Mouse (Mus musculus): ENCODE measurements around the gene Cdc42bpb. TPM values are rescaled to one million over a fixed set of nuclear protein-coding genes. Genes with fewer than 3 reads are reported as not detected.

The Cdc42bpb gene
- polyA plus RNA-seq, 1 experiment from 2014 or later, result 29.3 TPM

DNA sequence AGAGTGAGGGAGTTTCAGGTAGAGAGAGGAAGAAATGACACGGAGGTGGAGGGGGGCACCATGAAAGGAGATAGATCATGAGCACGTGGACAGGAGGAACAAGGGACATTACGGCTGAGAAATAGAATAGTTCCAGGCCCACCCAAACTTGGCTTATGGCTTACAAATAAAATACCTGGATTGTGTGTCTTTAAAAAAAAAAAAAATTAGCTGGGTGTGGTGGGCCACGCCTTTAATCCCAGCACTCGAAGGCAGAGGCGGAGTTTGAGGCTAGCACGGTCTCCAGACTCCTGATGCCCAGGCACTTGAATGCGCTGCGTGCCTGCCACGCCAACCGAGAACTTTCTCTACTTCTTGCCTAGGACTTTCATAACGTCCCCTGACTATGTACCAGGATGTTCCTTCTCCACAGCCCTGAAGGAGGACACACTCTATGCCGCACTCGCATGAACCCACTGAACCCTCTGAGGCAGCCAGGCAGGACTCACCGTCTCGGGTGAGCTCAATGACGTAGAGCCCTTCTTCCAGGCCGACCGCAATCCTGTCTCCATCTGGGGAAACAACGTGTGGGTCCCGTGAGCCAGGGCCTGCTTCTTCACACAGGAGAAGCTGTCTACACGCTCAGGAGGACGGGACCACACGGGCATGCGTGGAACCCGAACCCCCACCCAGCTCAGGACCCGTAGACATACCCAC, 76.0 kb downstream of the Cdc42bpb start:
- H3K27me3 ChIP-seq (ENCODE audit: control insufficient read depth, insufficient read depth, low read length), result no peaks in the 10 kb centered on the region
- no peak overlapping the region for H3K4me3 ChIP-seq (replicated peaks; ENCODE audit: low read length)
- H3K36me3 ChIP-seq (ENCODE audit: control insufficient read depth, insufficient read depth, low read length), result peaks cover 36% of the 10 kb centered on the region
- WGBS, result 90% methylated on average over 27 of the region's 27 CpGs
- H3K4me2 ChIP-seq (ENCODE audit: low read depth, low read length), result no peak overlapping the region
- no peaks in the 10 kb centered on the region for H3K9me3 ChIP-seq (replicated peaks; ENCODE audit: control insufficient read depth, low read length)
- no peak overlapping the region for H3K9ac ChIP-seq (ENCODE audit: low read length)
- no peaks in the 10 kb centered on the region for H3K4me1 ChIP-seq (ENCODE audit: control insufficient read depth, insufficient read depth, low read length)
- ATAC-seq (ENCODE audit: insufficient read depth, low FRiP score), result no peak
- H3K27ac ChIP-seq (ENCODE audit: low read length), result no peak overlapping the region

DNA sequence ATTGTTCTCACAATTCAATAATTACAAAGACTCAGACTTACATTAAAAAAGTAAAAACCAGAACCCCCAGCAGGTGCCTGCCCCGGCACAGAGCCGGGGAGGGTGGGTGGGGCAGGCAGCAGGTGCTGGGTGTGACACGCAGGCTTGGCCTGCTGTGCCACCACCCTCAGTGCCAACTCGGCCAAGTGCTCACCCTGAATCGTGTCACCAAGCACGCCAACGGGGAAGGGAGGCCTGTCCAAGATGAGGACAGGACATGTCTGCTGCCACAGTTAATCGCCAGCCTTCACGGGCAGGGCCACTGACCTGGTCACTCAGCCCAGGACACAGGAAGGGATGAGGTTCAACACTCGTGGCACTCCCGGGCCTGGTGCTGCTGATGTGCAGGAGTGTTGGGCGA, 84.5 kb downstream of the Cdc42bpb start:
- Histone ChIP-seq H3K9ac (ENCODE audit: low read length) (no peak overlapping the region), H3K36me3 (ENCODE audit: control insufficient read depth, insufficient read depth, low read length) (peaks cover 46% of the 10 kb centered on the region), H3K4me1 (ENCODE audit: control insufficient read depth, insufficient read depth, low read length) (no peaks in the 10 kb centered on the region), H3K9me3 (replicated peaks; ENCODE audit: control insufficient read depth, low read length) (no peaks in the 10 kb centered on the region), H3K27me3 (ENCODE audit: control insufficient read depth, insufficient read depth, low read length) (no peaks in the 10 kb centered on the region), H3K4me2 (ENCODE audit: low read depth, low read length) (no peak overlapping the region), H3K4me3 (replicated peaks; ENCODE audit: low read length) (no peak overlapping the region), H3K27ac (ENCODE audit: low read length) (no peak overlapping the region)
- ATAC-seq (ENCODE audit: insufficient read depth, low FRiP score), result no peak
- 93% methylated on average over 12 of the region's 12 CpGs for WGBS

DNA sequence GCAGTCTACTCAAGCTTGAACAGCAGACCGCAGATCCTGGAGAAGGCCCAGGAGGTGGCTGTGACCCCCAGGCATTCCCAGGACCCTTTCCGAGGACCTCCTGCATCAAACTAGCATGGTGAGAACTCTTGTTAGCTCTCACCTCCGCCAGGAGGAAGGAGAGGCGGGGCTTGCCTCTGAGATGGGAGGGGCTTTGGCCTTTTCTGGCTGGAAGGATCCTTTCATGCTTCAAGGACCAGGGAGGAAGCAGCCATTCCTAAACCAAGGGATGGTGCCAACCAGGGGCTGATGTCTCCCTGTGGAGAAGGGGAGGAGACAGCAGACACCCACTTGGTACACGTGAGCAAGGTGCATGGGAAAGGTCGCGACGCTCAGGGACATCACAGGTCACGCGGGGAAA, 93.0 kb downstream of the Cdc42bpb start:
- 30% methylated on average over 10 of the region's 10 CpGs for WGBS
- Histone ChIP-seq H3K4me2 (ENCODE audit: low read depth, low read length) (peak overlapping the region; percentile 17), H3K4me1 (ENCODE audit: control insufficient read depth, insufficient read depth, low read length) (peaks cover 3% of the 10 kb centered on the region; the same call in 1 of the 2 replicates), H3K9me3 (replicated peaks; ENCODE audit: control insufficient read depth, low read length) (no peaks in the 10 kb centered on the region), H3K4me3 (replicated peaks; ENCODE audit: low read length) (no peak overlapping the region), H3K27ac (ENCODE audit: low read length) (no peak overlapping the region), H3K36me3 (ENCODE audit: control insufficient read depth, insufficient read depth, low read length) (no peaks in the 10 kb centered on the region), H3K9ac (ENCODE audit: low read length) (no peak overlapping the region), H3K27me3 (ENCODE audit: control insufficient read depth, insufficient read depth, low read length) (no peaks in the 10 kb centered on the region)
- ATAC-seq (ENCODE audit: insufficient read depth, low FRiP score), result no peak

DNA sequence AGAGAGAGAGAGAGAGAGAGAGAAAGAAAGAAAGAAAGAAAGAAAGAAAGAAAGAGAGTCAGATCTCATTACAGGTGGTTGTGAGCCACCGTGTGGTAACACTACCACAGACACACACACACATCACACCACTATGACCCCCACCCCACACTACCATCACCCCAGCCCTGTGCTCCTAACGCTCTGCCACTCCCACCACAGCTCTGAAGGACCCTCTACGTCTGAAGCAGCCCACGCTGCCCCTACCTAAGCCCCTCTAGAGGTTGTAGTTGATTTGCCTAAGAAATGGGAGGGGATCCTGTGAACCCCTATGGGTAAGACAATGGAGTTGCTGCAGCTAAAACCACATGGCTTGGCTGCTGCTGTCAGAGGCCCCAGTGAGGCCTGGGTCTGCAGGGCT, 93.9 kb downstream of the Cdc42bpb start:
- Histone ChIP-seq H3K9me3 (replicated peaks; ENCODE audit: control insufficient read depth, low read length) (0 out of 2 replicates have a peak, but pooled peaks cover 4% of the 10 kb centered on the region), H3K27ac (ENCODE audit: low read length) (no peak overlapping the region), H3K9ac (ENCODE audit: low read length) (no peak overlapping the region), H3K27me3 (ENCODE audit: control insufficient read depth, insufficient read depth, low read length) (no peaks in the 10 kb centered on the region), H3K4me1 (ENCODE audit: control insufficient read depth, insufficient read depth, low read length) (peaks cover 3% of the 10 kb centered on the region; the same call in 1 of the 2 replicates), H3K36me3 (ENCODE audit: control insufficient read depth, insufficient read depth, low read length) (no peaks in the 10 kb centered on the region), H3K4me3 (replicated peaks; ENCODE audit: low read length) (no peak overlapping the region), H3K4me2 (ENCODE audit: low read depth, low read length) (no peak overlapping the region)
- 79% methylated on average over 4 of the region's 4 CpGs for WGBS
- no peak for ATAC-seq (ENCODE audit: insufficient read depth, low FRiP score)

DNA sequence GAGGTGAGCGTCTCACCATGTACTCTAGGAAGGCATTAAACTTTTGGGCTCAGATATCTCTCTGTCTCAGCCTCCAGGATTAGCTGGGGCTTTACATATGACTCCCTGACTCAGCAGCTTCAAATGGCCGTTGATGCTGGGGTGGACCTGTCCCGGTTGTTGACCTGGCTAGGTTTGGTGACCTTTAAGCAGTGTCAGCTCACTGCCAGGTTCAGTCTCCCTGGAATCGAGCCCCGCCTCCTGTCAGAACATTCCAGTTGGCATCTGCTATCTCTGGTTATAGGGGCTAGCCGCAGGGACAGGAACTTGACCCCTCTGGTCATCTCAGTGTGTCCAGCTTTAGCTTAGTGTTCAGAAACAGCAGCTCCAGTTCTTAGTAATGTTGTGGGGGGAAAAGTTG, 101.1 kb downstream of the Cdc42bpb start:
- no peaks in the 10 kb centered on the region for H3K36me3 ChIP-seq (ENCODE audit: control insufficient read depth, insufficient read depth, low read length)
- H3K9me3 ChIP-seq (replicated peaks; ENCODE audit: control insufficient read depth, low read length), result 0 out of 2 replicates have a peak, but pooled peaks cover 4% of the 10 kb centered on the region
- no peak overlapping the region for H3K4me3 ChIP-seq (replicated peaks; ENCODE audit: low read length)
- ATAC-seq (ENCODE audit: insufficient read depth, low FRiP score), result no peak
- WGBS, result 46% methylated on average over 6 of the region's 6 CpGs
- H3K4me2 ChIP-seq (ENCODE audit: low read depth, low read length), result no peak overlapping the region
- peaks cover 58% of the 10 kb centered on the region for H3K27me3 ChIP-seq (ENCODE audit: control insufficient read depth, insufficient read depth, low read length)
- no peak overlapping the region for H3K9ac ChIP-seq (ENCODE audit: low read length)
- H3K4me1 ChIP-seq (ENCODE audit: control insufficient read depth, insufficient read depth, low read length), result peaks cover 20% of the 10 kb centered on the region
- H3K27ac ChIP-seq (ENCODE audit: low read length), result no peak overlapping the region

DNA sequence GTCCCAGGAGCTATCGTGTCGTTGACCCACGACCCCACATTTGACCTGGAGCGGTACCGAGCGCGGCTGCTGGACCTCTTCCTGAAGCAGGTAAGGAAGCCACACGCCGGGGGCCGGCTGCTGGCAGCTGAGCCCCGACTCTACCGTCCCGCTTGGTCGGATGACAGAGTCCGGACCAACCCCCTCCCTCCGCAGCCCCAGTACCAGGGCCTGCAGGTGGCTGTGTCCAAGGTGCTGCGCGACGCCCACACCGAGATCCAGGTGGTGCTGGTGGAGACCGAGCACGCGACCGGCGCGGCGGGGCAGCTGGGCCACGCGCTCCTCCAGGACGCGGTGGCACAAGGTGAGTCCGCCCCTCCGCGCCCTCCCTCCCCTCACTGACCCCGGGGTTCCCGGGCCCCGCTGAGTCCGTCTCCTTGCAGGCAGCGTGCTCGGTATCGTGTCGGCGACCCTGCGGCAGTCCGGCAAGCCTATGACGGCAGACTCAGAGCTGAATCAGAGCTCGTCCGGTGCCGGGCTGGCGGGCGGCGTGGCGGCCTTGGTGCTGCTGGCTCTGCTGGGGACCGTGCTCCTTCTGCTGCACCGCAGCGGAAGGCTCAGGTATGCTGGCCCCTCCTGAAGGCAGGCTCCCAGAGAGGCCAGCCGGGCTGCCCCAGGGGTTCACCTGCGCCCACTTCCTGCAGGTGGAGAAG, 102.2 kb downstream of the Cdc42bpb start:
- no peak overlapping the region for H3K27ac ChIP-seq (ENCODE audit: low read length)
- peaks cover 68% of the 10 kb centered on the region for H3K27me3 ChIP-seq (ENCODE audit: control insufficient read depth, insufficient read depth, low read length)
- H3K9ac ChIP-seq (ENCODE audit: low read length), result peak overlapping the region; percentile 35; the same call in 1 of the 2 replicates
- ATAC-seq (ENCODE audit: insufficient read depth, low FRiP score), result 0 out of 2 replicates have a peak, but pooled peaks have one; percentile 12
- H3K36me3 ChIP-seq (ENCODE audit: control insufficient read depth, insufficient read depth, low read length), result no peaks in the 10 kb centered on the region
- H3K4me2 ChIP-seq (ENCODE audit: low read depth, low read length), result peak overlapping the region; percentile 72
- H3K4me1 ChIP-seq (ENCODE audit: control insufficient read depth, insufficient read depth, low read length), result peaks cover 20% of the 10 kb centered on the region
- peak overlapping the region; percentile 46 for H3K4me3 ChIP-seq (replicated peaks; ENCODE audit: low read length)
- H3K9me3 ChIP-seq (replicated peaks; ENCODE audit: control insufficient read depth, low read length), result 0 out of 2 replicates have a peak, but pooled peaks cover 4% of the 10 kb centered on the region
- 1% methylated on average over 57 of the region's 58 CpGs for WGBS

DNA sequence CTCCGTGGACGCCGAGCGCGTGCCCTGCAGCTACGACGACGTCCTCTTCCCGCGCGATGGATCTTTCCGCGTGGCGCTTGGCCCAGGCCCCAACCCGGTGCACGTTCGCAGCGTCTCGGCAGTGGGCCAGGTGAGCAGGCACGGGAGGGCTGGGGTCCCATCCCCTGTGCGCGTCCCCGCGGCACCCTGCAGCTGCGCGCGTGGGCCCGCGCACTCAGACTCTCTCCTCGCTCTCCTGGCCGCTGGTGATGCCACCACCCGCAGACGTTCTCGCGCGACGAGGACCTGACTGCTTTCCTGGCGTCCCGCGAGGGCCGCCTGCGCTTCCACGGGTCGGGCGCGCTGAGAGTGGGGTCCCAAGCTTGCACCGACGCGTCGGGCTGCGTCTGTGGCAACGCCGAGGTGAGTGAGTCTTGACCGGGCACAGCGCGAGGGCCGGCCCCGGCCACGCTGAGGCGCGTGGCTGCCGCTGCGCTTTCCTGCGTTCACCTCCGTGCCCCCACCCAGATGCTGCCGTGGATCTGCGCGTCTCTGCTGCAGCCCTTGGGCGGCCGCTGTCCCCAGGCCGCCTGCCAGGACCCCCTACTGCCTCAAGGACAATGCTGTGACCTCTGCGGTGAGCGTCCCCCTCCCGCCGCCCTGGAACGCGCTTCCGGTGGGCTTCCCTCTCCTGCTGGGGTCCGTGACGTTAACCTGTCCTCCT, 102.9 kb downstream of the Cdc42bpb start:
- no peaks in the 10 kb centered on the region for H3K36me3 ChIP-seq (ENCODE audit: control insufficient read depth, insufficient read depth, low read length)
- peak overlapping the region; percentile 72 for H3K4me2 ChIP-seq (ENCODE audit: low read depth, low read length)
- peak overlapping the region; percentile 48 for H3K9ac ChIP-seq (ENCODE audit: low read length)
- 0 out of 2 replicates have a peak, but pooled peaks cover 4% of the 10 kb centered on the region for H3K9me3 ChIP-seq (replicated peaks; ENCODE audit: control insufficient read depth, low read length)
- no peak overlapping the region for H3K27ac ChIP-seq (ENCODE audit: low read length)
- H3K4me1 ChIP-seq (ENCODE audit: control insufficient read depth, insufficient read depth, low read length), result peaks cover 20% of the 10 kb centered on the region
- peak overlapping the region; percentile 46 for H3K4me3 ChIP-seq (replicated peaks; ENCODE audit: low read length)
- no peak for ATAC-seq (ENCODE audit: insufficient read depth, low FRiP score)
- peaks cover 74% of the 10 kb centered on the region for H3K27me3 ChIP-seq (ENCODE audit: control insufficient read depth, insufficient read depth, low read length)
- 3% methylated on average over 80 of the region's 80 CpGs for WGBS

DNA sequence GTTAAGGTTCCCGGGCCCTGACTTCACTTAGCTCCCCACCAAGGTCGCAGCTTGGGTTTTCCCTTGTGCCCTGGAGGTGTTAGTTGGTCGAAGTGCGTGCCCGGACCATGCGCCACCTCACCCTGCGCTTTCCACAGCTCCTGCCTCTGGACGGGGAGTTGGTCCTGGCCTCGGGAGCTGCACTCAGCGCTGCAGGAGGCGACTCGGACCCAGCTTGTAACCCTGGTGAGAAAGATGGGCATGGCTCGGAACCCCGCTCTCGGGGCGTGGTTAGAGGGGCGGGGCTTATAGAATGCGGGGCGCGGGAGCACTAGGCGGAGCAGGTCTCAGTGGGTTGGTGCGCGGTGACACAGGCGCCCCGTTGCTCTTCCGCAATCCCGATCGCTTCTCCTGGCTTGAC, 103.5 kb downstream of the Cdc42bpb start:
- Histone ChIP-seq H3K4me1 (ENCODE audit: control insufficient read depth, insufficient read depth, low read length) (peaks cover 20% of the 10 kb centered on the region), H3K9me3 (replicated peaks; ENCODE audit: control insufficient read depth, low read length) (0 out of 2 replicates have a peak, but pooled peaks cover 3% of the 10 kb centered on the region), H3K4me3 (replicated peaks; ENCODE audit: low read length) (peak overlapping the region; percentile 46), H3K27ac (ENCODE audit: low read length) (no peak overlapping the region), H3K27me3 (ENCODE audit: control insufficient read depth, insufficient read depth, low read length) (peaks cover 74% of the 10 kb centered on the region), H3K36me3 (ENCODE audit: control insufficient read depth, insufficient read depth, low read length) (no peaks in the 10 kb centered on the region), H3K9ac (ENCODE audit: low read length) (peak overlapping the region; percentile 48; the same call in 1 of the 2 replicates), H3K4me2 (ENCODE audit: low read depth, low read length) (peak overlapping the region; percentile 72)
- 2% methylated on average over 28 of the region's 28 CpGs for WGBS
- ATAC-seq (ENCODE audit: insufficient read depth, low FRiP score), result no peak

DNA sequence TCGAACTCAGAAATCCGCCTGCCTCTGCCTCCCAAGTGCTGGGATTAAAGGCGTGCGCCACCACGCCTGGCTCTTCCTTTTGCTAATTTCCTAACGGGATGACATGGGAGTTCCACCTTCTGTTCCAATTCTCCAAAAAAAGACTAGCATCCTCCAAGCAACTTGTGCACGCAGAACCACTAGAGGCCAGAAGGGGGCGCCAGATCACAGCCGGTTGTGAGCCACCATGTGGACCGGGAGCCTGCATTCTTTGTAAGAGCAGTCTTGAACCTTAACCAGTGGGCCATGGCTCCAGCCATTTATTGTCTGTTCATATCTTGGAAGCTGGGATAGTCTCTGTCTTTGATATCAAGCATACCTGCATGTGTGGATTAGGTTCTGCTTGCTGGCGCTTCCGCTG, 105.1 kb downstream of the Cdc42bpb start:
- Histone ChIP-seq H3K4me2 (ENCODE audit: low read depth, low read length) (no peak overlapping the region), H3K4me1 (ENCODE audit: control insufficient read depth, insufficient read depth, low read length) (peaks cover 20% of the 10 kb centered on the region), H3K27me3 (ENCODE audit: control insufficient read depth, insufficient read depth, low read length) (peaks cover 74% of the 10 kb centered on the region)

More for the DNA sequence above, 105.1 kb downstream of the Cdc42bpb start:
- 21% methylated on average over 12 of the region's 12 CpGs for WGBS
- Histone ChIP-seq H3K4me3 (replicated peaks; ENCODE audit: low read length) (no peak overlapping the region), H3K9me3 (replicated peaks; ENCODE audit: control insufficient read depth, low read length) (no peaks in the 10 kb centered on the region), H3K36me3 (ENCODE audit: control insufficient read depth, insufficient read depth, low read length) (no peaks in the 10 kb centered on the region), H3K27ac (ENCODE audit: low read length) (no peak overlapping the region), H3K9ac (ENCODE audit: low read length) (no peak overlapping the region)
- ATAC-seq (ENCODE audit: insufficient read depth, low FRiP score), result no peak

All from stomach, embryonic 16.5 days (tissue).